Mouse (Mus musculus) stomach, postnatal 0 days (tissue): ENCODE results near the gene Phlda1.

ENCODE experiments used
- CTCF ChIP-seq: IDR thresholded peaks from 2 replicates; pipeline ENCODE4 v1.5.1; 2016; ENCODE audit warnings: antibody characterized with exemption, low read depth, mild to moderate bottlenecking, moderate library complexity
- EP300 ChIP-seq: optimal IDR thresholded peaks from 2 replicates; pipeline ENCODE3; 2016; ENCODE audit warnings: antibody characterized with exemption

- TF ChIP-seq CTCF, result no peak
- no peak for TF ChIP-seq EP300
These were observed 8.3 kb downstream of the Phlda1 start for GRCm38 (mm10) chr10:111514282-111514885.
